Mouse (Mus musculus): ENCODE data around the gene Scamp3. TPM values are rescaled to one million over a fixed set of nuclear protein-coding genes. Genes with fewer than 3 reads are reported as not detected.

Scamp3 gene
- polyA plus RNA-seq, 2 experiments = 93.9 to 114 TPM

DNA sequence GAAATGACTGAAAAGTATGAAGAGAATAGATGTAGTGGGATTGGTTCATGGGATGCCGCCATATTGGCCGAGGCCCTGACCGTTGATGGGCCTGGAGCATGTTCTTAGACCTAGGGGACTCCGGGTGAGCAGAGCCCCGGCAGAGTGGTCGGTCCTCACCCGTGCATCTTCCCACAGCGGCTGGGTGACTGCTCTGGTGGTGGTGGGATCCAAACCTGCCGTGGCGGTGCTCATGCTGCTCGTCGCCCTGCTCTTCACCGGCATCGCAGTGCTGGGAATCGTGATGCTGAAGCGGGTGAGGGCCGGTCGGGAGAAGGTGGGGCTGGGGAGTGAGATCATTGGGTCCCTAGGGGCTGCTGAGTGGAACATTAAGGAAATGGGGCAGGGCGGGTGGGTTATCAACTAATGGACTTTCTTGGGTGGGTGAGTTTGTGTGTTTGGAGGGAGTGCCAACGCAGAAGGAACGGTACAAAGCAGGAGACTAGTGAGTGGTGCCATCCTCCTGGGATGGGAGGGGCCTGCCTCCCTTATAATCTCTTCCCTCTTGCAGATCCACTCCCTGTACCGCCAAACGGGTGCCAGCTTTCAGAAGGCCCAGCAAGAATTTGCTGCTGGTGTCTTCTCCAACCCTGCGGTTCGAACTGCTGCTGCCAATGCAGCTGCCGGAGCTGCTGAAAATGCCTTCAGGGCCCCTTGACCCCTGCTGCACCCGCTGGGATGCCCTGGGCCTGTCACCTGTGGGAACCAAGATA lies 4.7 kb downstream of the Scamp3 start:
- ATAC-seq (ENCODE audit: low FRiP score, low read depth) = no peak
- peaks cover 31% of the 10 kb centered on the region for H3K4me1 ChIP-seq (ENCODE audit: control insufficient read depth, insufficient read depth, low read length)
- no peak for TF ChIP-seq POLR2A (IDR thresholded peaks at IDR 0.05; ENCODE audit: borderline replicate concordance, extremely low read depth, insufficient read depth, insufficient read length)
- H3K27me3 ChIP-seq (ENCODE audit: control insufficient read depth, insufficient read depth, low read length) = no peaks in the 10 kb centered on the region
- peaks cover 37% of the 10 kb centered on the region for H3K36me3 ChIP-seq (ENCODE audit: control insufficient read depth, insufficient read depth, low read length)
- no peaks in the 10 kb centered on the region for H3K9me3 ChIP-seq (ENCODE audit: control insufficient read depth, low read length)
- no peak overlapping the region for H3K4me2 ChIP-seq (replicated peaks; ENCODE audit: low read depth, low read length, severe bottlenecking)
- 88% methylated on average over 27 of the region's 27 CpGs for WGBS
- H3K27ac ChIP-seq (replicated peaks; ENCODE audit: low read depth, low read length) = no peak overlapping the region
- no peak overlapping the region for H3K4me3 ChIP-seq (replicated peaks; ENCODE audit: low read length)
- H3K9ac ChIP-seq (ENCODE audit: low read depth, low read length, severe bottlenecking) = no peak overlapping the region
- DNase-seq (ENCODE audit: low spot score) = no peak

- Histone ChIP-seq H3K27me3 (ENCODE audit: control insufficient read depth, insufficient read depth, low read length) (no peaks in the 10 kb centered on the region), H3K4me1 (ENCODE audit: control insufficient read depth, insufficient read depth, low read length) (peaks cover 31% of the 10 kb centered on the region), H3K27ac (replicated peaks; ENCODE audit: low read depth, low read length) (no peak overlapping the region), H3K36me3 (ENCODE audit: control insufficient read depth, insufficient read depth, low read length) (peaks cover 44% of the 10 kb centered on the region), H3K9me3 (ENCODE audit: control insufficient read depth, low read length) (no peaks in the 10 kb centered on the region), H3K4me2 (replicated peaks; ENCODE audit: low read depth, low read length, severe bottlenecking) (peak overlapping the region; percentile 92), H3K4me3 (replicated peaks; ENCODE audit: low read length) (peak overlapping the region; percentile 68), H3K9ac (ENCODE audit: low read depth, low read length, severe bottlenecking) (no peak overlapping the region)
- TF ChIP-seq POLR2A (IDR thresholded peaks at IDR 0.05; ENCODE audit: borderline replicate concordance, extremely low read depth, insufficient read depth, insufficient read length) = no peak
- no peak for DNase-seq (ENCODE audit: low spot score)
- WGBS = 47% methylated on average over 7 of the region's 7 CpGs
- no peak for ATAC-seq (ENCODE audit: low FRiP score, low read depth)
These were observed 5.3 kb downstream of the Scamp3 start for GRCm38 (mm10) chr3:89182531-89183057.

DNA sequence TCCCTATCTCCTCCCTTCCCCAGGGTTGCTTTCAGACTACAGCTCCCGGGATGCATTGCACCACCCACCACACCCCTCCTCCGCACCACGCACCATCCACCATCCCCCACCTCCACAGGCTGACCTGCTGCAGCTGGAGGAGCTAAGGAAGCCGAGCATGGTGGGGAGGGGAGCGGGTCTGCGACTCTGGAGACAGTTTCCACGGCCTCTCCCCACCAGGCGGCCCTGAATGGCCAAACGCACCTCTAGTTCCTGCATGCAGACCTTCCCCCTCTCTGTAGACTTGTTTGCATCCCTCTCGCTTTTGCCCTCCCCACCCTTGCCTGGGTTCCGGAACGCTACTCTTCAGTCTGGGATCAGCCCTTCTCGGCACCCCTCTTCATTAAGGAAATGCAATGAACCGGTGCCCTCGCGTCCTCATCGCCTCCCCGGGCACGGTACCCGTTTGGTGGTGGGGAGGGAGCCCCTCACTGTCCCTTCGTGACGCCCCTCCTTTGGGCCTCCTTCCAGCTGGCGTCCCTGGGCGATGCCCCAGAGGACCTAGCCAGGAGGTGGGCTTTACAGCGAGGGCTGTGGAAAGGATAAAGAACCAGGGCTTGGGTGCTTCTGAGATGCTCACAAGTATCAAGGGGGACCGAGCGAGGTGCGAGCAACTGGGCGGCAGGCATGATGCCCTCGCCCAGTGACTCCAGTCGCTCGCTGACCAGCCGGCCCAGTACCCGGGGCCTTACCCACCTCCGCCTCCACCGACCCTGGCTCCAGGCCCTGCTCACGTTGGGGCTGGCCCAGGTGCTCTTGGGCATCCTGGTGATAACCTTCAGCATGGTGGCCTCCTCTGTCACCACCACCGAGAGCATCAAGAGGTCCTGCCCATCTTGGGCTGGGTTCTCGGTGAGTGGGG lies 6.0 kb downstream of the Scamp3 start, which contains the start of gene Fam189b:
Gene Fam189b (plus strand): TSS at position 86 of the 901 bp plus-strand sequence.
- peak; percentile 94 for ATAC-seq (ENCODE audit: low FRiP score, low read depth)
- H3K4me3 ChIP-seq (replicated peaks; ENCODE audit: low read length) = peak within 1 kb of the TSS; percentile 68
- peaks cover 28% of the 10 kb centered on the region for H3K4me1 ChIP-seq (ENCODE audit: control insufficient read depth, insufficient read depth, low read length)
- 3% methylated on average over 39 of the region's 39 CpGs for WGBS
- peaks cover 51% of the 10 kb centered on the region for H3K36me3 ChIP-seq (ENCODE audit: control insufficient read depth, insufficient read depth, low read length)
- peak within 1 kb of the TSS; percentile 83 for H3K27ac ChIP-seq (replicated peaks; ENCODE audit: low read depth, low read length)
- no peaks in the 10 kb centered on the region for H3K27me3 ChIP-seq (ENCODE audit: control insufficient read depth, insufficient read depth, low read length)
- peak; percentile 86; the same call in 1 of the 2 replicates for TF ChIP-seq POLR2A (IDR thresholded peaks at IDR 0.05; ENCODE audit: borderline replicate concordance, extremely low read depth, insufficient read depth, insufficient read length)
- peak; percentile 85 for DNase-seq (ENCODE audit: low spot score)
- peak within 1 kb of the TSS; percentile 85 for H3K9ac ChIP-seq (ENCODE audit: low read depth, low read length, severe bottlenecking)
- H3K4me2 ChIP-seq (replicated peaks; ENCODE audit: low read depth, low read length, severe bottlenecking) = peak within 1 kb of the TSS; percentile 92
- no peaks in the 10 kb centered on the region for H3K9me3 ChIP-seq (ENCODE audit: control insufficient read depth, low read length)

DNA sequence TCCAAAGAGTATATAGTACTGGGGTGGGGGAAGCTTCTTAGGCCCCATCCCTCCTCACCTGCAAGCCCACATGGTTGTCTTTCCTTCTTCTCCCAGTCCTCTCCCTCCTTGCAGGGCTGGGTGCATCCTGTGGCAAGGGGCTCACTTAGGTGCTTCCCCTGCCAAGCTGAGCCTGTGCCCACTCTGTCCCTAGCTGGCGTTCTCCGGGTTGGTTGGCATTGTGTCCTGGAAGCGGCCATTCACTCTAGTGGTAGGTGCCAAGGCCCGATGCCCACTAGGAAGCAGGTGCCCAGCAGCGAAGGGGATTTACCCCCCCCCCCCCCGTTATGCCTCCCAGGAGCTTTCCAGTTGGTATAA lies 6.7 kb downstream of the Scamp3 start:
- ATAC-seq (ENCODE audit: low FRiP score, low read depth) = no peak
- H3K36me3 ChIP-seq (ENCODE audit: control insufficient read depth, insufficient read depth, low read length) = peaks cover 57% of the 10 kb centered on the region
- no peaks in the 10 kb centered on the region for H3K27me3 ChIP-seq (ENCODE audit: control insufficient read depth, insufficient read depth, low read length)
- peak overlapping the region; percentile 85 for H3K9ac ChIP-seq (ENCODE audit: low read depth, low read length, severe bottlenecking)
- peak overlapping the region; percentile 68 for H3K4me3 ChIP-seq (replicated peaks; ENCODE audit: low read length)
- no peak for DNase-seq (ENCODE audit: low spot score)
- H3K9me3 ChIP-seq (ENCODE audit: control insufficient read depth, low read length) = no peaks in the 10 kb centered on the region
- TF ChIP-seq POLR2A (IDR thresholded peaks at IDR 0.05; ENCODE audit: borderline replicate concordance, extremely low read depth, insufficient read depth, insufficient read length) = no peak
- 82% methylated on average over 5 of the region's 6 CpGs for WGBS
- no peak overlapping the region for H3K27ac ChIP-seq (replicated peaks; ENCODE audit: low read depth, low read length)
- peak overlapping the region; percentile 92 for H3K4me2 ChIP-seq (replicated peaks; ENCODE audit: low read depth, low read length, severe bottlenecking)
- peaks cover 23% of the 10 kb centered on the region for H3K4me1 ChIP-seq (ENCODE audit: control insufficient read depth, insufficient read depth, low read length)

- no peak for ATAC-seq (ENCODE audit: low FRiP score, low read depth)
- no peak overlapping the region for H3K4me3 ChIP-seq (replicated peaks; ENCODE audit: low read length)
- DNase-seq (ENCODE audit: low spot score) = no peak
- no peak overlapping the region for H3K27ac ChIP-seq (replicated peaks; ENCODE audit: low read depth, low read length)
- no peak for TF ChIP-seq POLR2A (IDR thresholded peaks at IDR 0.05; ENCODE audit: borderline replicate concordance, extremely low read depth, insufficient read depth, insufficient read length)
- H3K27me3 ChIP-seq (ENCODE audit: control insufficient read depth, insufficient read depth, low read length) = no peaks in the 10 kb centered on the region
- H3K4me2 ChIP-seq (replicated peaks; ENCODE audit: low read depth, low read length, severe bottlenecking) = no peak overlapping the region
- H3K36me3 ChIP-seq (ENCODE audit: control insufficient read depth, insufficient read depth, low read length) = peaks cover 27% of the 10 kb centered on the region
- no peak overlapping the region for H3K9ac ChIP-seq (ENCODE audit: low read depth, low read length, severe bottlenecking)
- peaks cover 23% of the 10 kb centered on the region for H3K4me1 ChIP-seq (ENCODE audit: control insufficient read depth, insufficient read depth, low read length)
- no peaks in the 10 kb centered on the region for H3K9me3 ChIP-seq (ENCODE audit: control insufficient read depth, low read length)
- WGBS = 49% methylated on average over 20 of the region's 23 CpGs
These were observed 9.9 kb downstream of the Scamp3 start for GRCm38 (mm10) chr3:89187197-89187596.

Measured in limb, embryonic 14.5 days (tissue).